Mouse (Mus musculus): Measurements from ENCODE around the gene Khdc3. TPM values are rescaled to one million over a fixed set of nuclear protein-coding genes. Genes with fewer than 3 reads are reported as not detected.

The Khdc3 gene
- polyA plus RNA-seq, 1 experiment from 2014 or later: not detected

Other genes with a start within 250 kb of the Khdc3 start
- gene Pygo1, start 176.2 kb upstream of the Khdc3 start, polyA plus RNA-seq (2015; fragmentation: Nextera tagmentation; extraction: Ambion mirVana): 1.5 and 1.7 TPM in 2 replicates
- 0.49 and 0.57 TPM in 2 replicates for gene Dyx1c1, start 143.1 kb upstream of the Khdc3 start, polyA plus RNA-seq (2015; fragmentation: Nextera tagmentation; extraction: Ambion mirVana)
- not detected in 2 replicates for gene Gm44503, start 143.0 kb upstream of the Khdc3 start, polyA plus RNA-seq (2015; fragmentation: Nextera tagmentation; extraction: Ambion mirVana)
- gene Ccpg1os, start 116.5 kb upstream of the Khdc3 start, polyA plus RNA-seq (2015; fragmentation: Nextera tagmentation; extraction: Ambion mirVana): 10.4 and 11.3 TPM in 2 replicates
- 23.5 and 24.4 TPM in 2 replicates for gene Ccpg1, start 116.4 kb upstream of the Khdc3 start, polyA plus RNA-seq (2015; fragmentation: Nextera tagmentation; extraction: Ambion mirVana)
- gene Pigb, start 61.5 kb upstream of the Khdc3 start, polyA plus RNA-seq (2015; fragmentation: Nextera tagmentation; extraction: Ambion mirVana): 13.5 and 15.2 TPM in 2 replicates
- 9.0 TPM in 2 replicates for gene Rab27a, start 57.0 kb upstream of the Khdc3 start, polyA plus RNA-seq (2015; fragmentation: Nextera tagmentation; extraction: Ambion mirVana)
- gene Gm20509, start 634 bp downstream of the Khdc3 start, polyA plus RNA-seq (2015; fragmentation: Nextera tagmentation; extraction: Ambion mirVana): not detected in 2 replicates
- 76.3 and 82.8 TPM in 2 replicates for gene Rsl24d1, start 11.6 kb downstream of the Khdc3 start, polyA plus RNA-seq (2015; fragmentation: Nextera tagmentation; extraction: Ambion mirVana)